Mouse (Mus musculus): ENCODE measurements at regions not wholly inside any gene's neighbourhood (a gene's known extent, or its start where the extent isn't known, plus 50 kb on each side); places are given as distances from the start of the nearest gene placed in this dataset.

GRCm38 (mm10) chr2:168352194-168352593 is 70.7 kb upstream of the Kcng1 start:
- H3K4me3 ChIP-seq: no peak overlapping the region
- WGBS: 53% methylated on average over 3 of the region's 3 CpGs
- H3K9ac ChIP-seq (ENCODE audit: low read depth, low read length): no peak overlapping the region
- H3K27ac ChIP-seq: no peak overlapping the region
- no peak for DNase-seq
- H3K79me2 ChIP-seq (replicated peaks; ENCODE audit: control insufficient read depth, insufficient read depth, low read length): no peaks in the 10 kb centered on the region
- H3K27me3 ChIP-seq (ENCODE audit: control insufficient read depth, insufficient read depth, low read length): no peaks in the 10 kb centered on the region
- H3K36me3 ChIP-seq (ENCODE audit: control insufficient read depth, insufficient read depth, low read length): no peaks in the 10 kb centered on the region
- intact Hi-C loops (cut with DNase I): no loop called here
- TF ChIP-seq EP300 (IDR thresholded peaks at IDR 0.05; ENCODE audit: insufficient read depth, low read depth, low read length) (no peak), CTCF (IDR thresholded peaks at IDR 0.05) (no peak), POLR2A (IDR thresholded peaks at IDR 0.05; ENCODE audit: insufficient read depth, low read depth, low read length) (no peak)
- H3K4me1 ChIP-seq (ENCODE audit: control insufficient read depth, insufficient read depth, low read length): no peaks in the 10 kb centered on the region

GRCm38 (mm10) chr2:168345384-168345783 is 63.8 kb upstream of the Kcng1 start:
- Histone ChIP-seq H3K79me2 (replicated peaks; ENCODE audit: control insufficient read depth, insufficient read depth, low read length) (no peaks in the 10 kb centered on the region), H3K36me3 (ENCODE audit: control insufficient read depth, insufficient read depth, low read length) (no peaks in the 10 kb centered on the region), H3K4me3 (no peak overlapping the region), H3K4me1 (ENCODE audit: control insufficient read depth, insufficient read depth, low read length) (no peaks in the 10 kb centered on the region), H3K27ac (no peak overlapping the region), H3K27me3 (ENCODE audit: control insufficient read depth, insufficient read depth, low read length) (no peaks in the 10 kb centered on the region), H3K9ac (ENCODE audit: low read depth, low read length) (no peak overlapping the region)
- 74% methylated on average over 5 of the region's 5 CpGs for WGBS
- TF ChIP-seq POLR2A (IDR thresholded peaks at IDR 0.05; ENCODE audit: insufficient read depth, low read depth, low read length): no peak
- no peak for TF ChIP-seq CTCF (IDR thresholded peaks at IDR 0.05)
- no peak for TF ChIP-seq EP300 (IDR thresholded peaks at IDR 0.05; ENCODE audit: insufficient read depth, low read depth, low read length)
- intact Hi-C loops (cut with DNase I): no loop called here
- DNase-seq: no peak

- H3K27me3 ChIP-seq (ENCODE audit: control insufficient read depth, insufficient read depth, low read length): no peaks in the 10 kb centered on the region
- WGBS: 53% methylated on average over 7 of the region's 7 CpGs
Observed at GRCm38 (mm10) chr2:168343705-168344104, 62.2 kb upstream of the Kcng1 start.

GRCm38 (mm10) chr2:168338819-168339218 is 57.3 kb upstream of the Kcng1 start:
- Histone ChIP-seq H3K79me2 (replicated peaks; ENCODE audit: control insufficient read depth, insufficient read depth, low read length) (no peaks in the 10 kb centered on the region), H3K4me3 (no peak overlapping the region), H3K27me3 (ENCODE audit: control insufficient read depth, insufficient read depth, low read length) (no peaks in the 10 kb centered on the region), H3K4me1 (ENCODE audit: control insufficient read depth, insufficient read depth, low read length) (no peaks in the 10 kb centered on the region), H3K9ac (ENCODE audit: low read depth, low read length) (no peak overlapping the region), H3K36me3 (ENCODE audit: control insufficient read depth, insufficient read depth, low read length) (no peaks in the 10 kb centered on the region), H3K27ac (no peak overlapping the region)
- WGBS: 82% methylated on average over 6 of the region's 6 CpGs
- TF ChIP-seq CTCF (IDR thresholded peaks at IDR 0.05): no peak
- no peak for TF ChIP-seq POLR2A (IDR thresholded peaks at IDR 0.05; ENCODE audit: insufficient read depth, low read depth, low read length)
- TF ChIP-seq EP300 (IDR thresholded peaks at IDR 0.05; ENCODE audit: insufficient read depth, low read depth, low read length): no peak
- DNase-seq: no peak
- intact Hi-C loops (cut with DNase I): no loop called here

More at GRCm38 (mm10) chr2:168343705-168344104, 62.2 kb upstream of the Kcng1 start:
- Histone ChIP-seq H3K27ac (no peak overlapping the region), H3K9ac (ENCODE audit: low read depth, low read length) (no peak overlapping the region), H3K4me3 (no peak overlapping the region), H3K36me3 (ENCODE audit: control insufficient read depth, insufficient read depth, low read length) (no peaks in the 10 kb centered on the region), H3K79me2 (replicated peaks; ENCODE audit: control insufficient read depth, insufficient read depth, low read length) (no peaks in the 10 kb centered on the region), H3K4me1 (ENCODE audit: control insufficient read depth, insufficient read depth, low read length) (no peaks in the 10 kb centered on the region)
- TF ChIP-seq EP300 (IDR thresholded peaks at IDR 0.05; ENCODE audit: insufficient read depth, low read depth, low read length) (no peak), CTCF (IDR thresholded peaks at IDR 0.05) (no peak), POLR2A (IDR thresholded peaks at IDR 0.05; ENCODE audit: insufficient read depth, low read depth, low read length) (no peak)
- intact Hi-C loops (cut with DNase I): no loop called here
- DNase-seq: no peak

- WGBS: 83% methylated on average over 4 of the region's 4 CpGs
- intact Hi-C loops (cut with DNase I): no loop called here
- no peak overlapping the region for H3K4me3 ChIP-seq
- TF ChIP-seq EP300 (IDR thresholded peaks at IDR 0.05; ENCODE audit: insufficient read depth, low read depth, low read length): no peak
- no peak for TF ChIP-seq POLR2A (IDR thresholded peaks at IDR 0.05; ENCODE audit: insufficient read depth, low read depth, low read length)
- no peak for TF ChIP-seq CTCF (IDR thresholded peaks at IDR 0.05)
- H3K9ac ChIP-seq (ENCODE audit: low read depth, low read length): no peak overlapping the region
- H3K27me3 ChIP-seq (ENCODE audit: control insufficient read depth, insufficient read depth, low read length): no peaks in the 10 kb centered on the region
- H3K27ac ChIP-seq: no peak overlapping the region
- DNase-seq: no peak
- no peaks in the 10 kb centered on the region for H3K79me2 ChIP-seq (replicated peaks; ENCODE audit: control insufficient read depth, insufficient read depth, low read length)
- no peaks in the 10 kb centered on the region for H3K36me3 ChIP-seq (ENCODE audit: control insufficient read depth, insufficient read depth, low read length)
- H3K4me1 ChIP-seq (ENCODE audit: control insufficient read depth, insufficient read depth, low read length): no peaks in the 10 kb centered on the region
Observed at GRCm38 (mm10) chr2:168338382-168338781, 56.8 kb upstream of the Kcng1 start.

- Histone ChIP-seq H3K36me3 (ENCODE audit: control insufficient read depth, insufficient read depth, low read length) (no peaks in the 10 kb centered on the region), H3K4me1 (ENCODE audit: control insufficient read depth, insufficient read depth, low read length) (no peaks in the 10 kb centered on the region), H3K4me3 (no peak overlapping the region), H3K27me3 (ENCODE audit: control insufficient read depth, insufficient read depth, low read length) (no peaks in the 10 kb centered on the region), H3K79me2 (replicated peaks; ENCODE audit: control insufficient read depth, insufficient read depth, low read length) (no peaks in the 10 kb centered on the region), H3K27ac (no peak overlapping the region), H3K9ac (ENCODE audit: low read depth, low read length) (no peak overlapping the region)
- TF ChIP-seq POLR2A (IDR thresholded peaks at IDR 0.05; ENCODE audit: insufficient read depth, low read depth, low read length): no peak
- peak in 1 of 2 experiments; percentile 9 for DNase-seq
- 57% methylated on average over 3 of the region's 3 CpGs for WGBS
- intact Hi-C loops (cut with DNase I): no loop called here
Observed at GRCm38 (mm10) chr2:168337611-168338010, 56.1 kb upstream of the Kcng1 start.
